13 mouse cellular contexts compared by ENCODE assay signal in the genomic region with DNA sequence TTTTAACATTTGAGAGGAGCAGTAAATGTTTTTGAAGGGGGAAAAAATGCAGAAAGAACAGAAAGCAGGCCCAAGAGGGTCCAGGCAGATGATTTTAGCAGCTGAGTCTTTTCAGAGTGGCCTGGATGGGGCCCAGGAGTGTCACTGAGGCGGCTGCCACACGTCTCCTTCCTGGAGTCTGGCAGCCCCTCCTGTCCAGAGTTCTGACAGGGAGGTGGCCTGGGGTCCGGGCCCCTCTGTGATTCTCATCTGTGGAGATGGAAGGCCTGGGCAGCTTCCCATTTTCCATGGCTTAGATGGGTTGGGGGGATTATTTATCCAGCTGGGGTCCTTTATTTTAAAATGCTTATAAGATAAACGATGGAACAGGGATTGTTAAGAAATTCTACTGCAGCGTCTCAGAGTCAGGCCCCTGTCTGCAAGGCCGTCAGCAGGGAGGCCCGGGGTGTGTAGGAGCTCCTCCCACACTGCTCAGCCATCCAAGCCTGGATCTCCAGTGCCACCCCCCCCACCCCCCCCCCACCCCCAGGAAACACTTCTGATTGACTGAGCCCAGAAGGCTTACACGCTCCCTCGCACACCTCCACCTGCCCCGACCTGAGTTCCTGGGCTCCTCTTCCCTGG. TPM values are rescaled to one million over a fixed set of nuclear protein-coding genes. Genes with fewer than 3 reads are reported as not detected.
DNase-seq lines count a peak whose midpoint lies in the region; ATAC-seq lines count a peak whose summit lies in the region.
"Had no signal": no experiment of that assay in that cellular context is flagged by ENCODE, and none has a peak within 500 bp of the region (broad histone marks: within the 10 kb centered on the region; RNA-seq: fewer than 3 reads in every experiment).

No protein-coding gene starts in this region.

- no peaks in the 10 kb centered on the region for H3K27me3 ChIP-seq in hindbrain, embryonic 10.5 days (ENCODE audit: insufficient read depth, poor library complexity, severe bottlenecking)
- H3K27me3 ChIP-seq in hindbrain, embryonic 12.5 days, result no peaks in the 10 kb centered on the region
- no peaks in the 10 kb centered on the region for H3K27me3 ChIP-seq in embryonic facial prominence, embryonic 13.5 days
- no peaks in the 10 kb centered on the region for H3K27me3 ChIP-seq in intestine, embryonic 14.5 days (replicated peaks; ENCODE audit: control insufficient read depth, insufficient read depth, low read length)
- H3K27me3 ChIP-seq: neural tube, embryonic 12.5 days had no signal

- DNase-seq in hindbrain, embryonic 10.5 days (ENCODE audit: low spot score), result no peak
- peak; percentile 73 for DNase-seq in intestine, embryonic 14.5 days (ENCODE audit: low spot score)
- peak; percentile 56 for DNase-seq in lung, postnatal 14 days
- no peak for DNase-seq in c-Kit-positive CD71-positive TER-119-positive erythroid progenitor cells, embryonic 14.5 days (ENCODE audit: low spot score)
- DNase-seq: cerebellum, postnatal 10 days; layer of hippocampus, postnatal 36 days; thymus, postnatal 14 days had no signal

- no peak overlapping the region for H3K4me3 ChIP-seq in hindbrain, embryonic 10.5 days
- H3K4me3 ChIP-seq in hindbrain, embryonic 12.5 days, result no peak overlapping the region
- H3K4me3 ChIP-seq in embryonic facial prominence, embryonic 13.5 days, result no peak overlapping the region
- H3K4me3 ChIP-seq in intestine, embryonic 14.5 days (ENCODE audit: low read depth, low read length), result no peak overlapping the region
- H3K4me3 ChIP-seq: neural tube, embryonic 12.5 days had no signal

- no peaks in the 10 kb centered on the region for H3K9me3 ChIP-seq in hindbrain, embryonic 10.5 days
- no peaks in the 10 kb centered on the region for H3K9me3 ChIP-seq in hindbrain, embryonic 12.5 days (replicated peaks)
- no peaks in the 10 kb centered on the region for H3K9me3 ChIP-seq in embryonic facial prominence, embryonic 13.5 days
- no peaks in the 10 kb centered on the region for H3K9me3 ChIP-seq in intestine, embryonic 14.5 days (ENCODE audit: control insufficient read depth, low read length)
- H3K9me3 ChIP-seq: neural tube, embryonic 12.5 days had no signal

- peaks cover 6% of the 10 kb centered on the region; the same call in 1 of the 2 replicates for H3K4me1 ChIP-seq in hindbrain, embryonic 10.5 days (replicated peaks)
- H3K4me1 ChIP-seq in hindbrain, embryonic 12.5 days, result no peaks in the 10 kb centered on the region
- no peaks in the 10 kb centered on the region for H3K4me1 ChIP-seq in embryonic facial prominence, embryonic 13.5 days
- H3K4me1 ChIP-seq in intestine, embryonic 14.5 days (replicated peaks; ENCODE audit: control insufficient read depth, insufficient read depth, low read length), result peaks cover 24% of the 10 kb centered on the region
- H3K4me1 ChIP-seq: neural tube, embryonic 12.5 days had no signal

- 0 out of 2 replicates have a peak overlapping the region, but pooled peaks have one; percentile 29 for H3K27ac ChIP-seq in hindbrain, embryonic 10.5 days
- H3K27ac ChIP-seq in hindbrain, embryonic 12.5 days, result no peak overlapping the region
- no peak overlapping the region for H3K27ac ChIP-seq in embryonic facial prominence, embryonic 13.5 days
- peak overlapping the region; percentile 76 for H3K27ac ChIP-seq in intestine, embryonic 14.5 days (ENCODE audit: low read depth)
- H3K27ac ChIP-seq: neural tube, embryonic 12.5 days had no signal

- H3K9ac ChIP-seq in hindbrain, embryonic 12.5 days, result no peak overlapping the region
- 0 out of 2 replicates have a peak overlapping the region, but pooled peaks have one; percentile 6 for H3K9ac ChIP-seq in embryonic facial prominence, embryonic 13.5 days
- H3K9ac ChIP-seq in intestine, embryonic 14.5 days (ENCODE audit: low read length), result no peak overlapping the region; the same call in 1 of the 2 replicates
- H3K9ac ChIP-seq: neural tube, embryonic 12.5 days had no signal

- 77% methylated on average over 10 of the region's 10 CpGs for WGBS in hindbrain, embryonic 10.5 days
- 54% methylated on average over 10 of the region's 10 CpGs for WGBS in hindbrain, embryonic 12.5 days
- 56% methylated on average over 10 of the region's 10 CpGs for WGBS in embryonic facial prominence, embryonic 13.5 days
- 25% methylated on average over 10 of the region's 10 CpGs for WGBS in intestine, embryonic 14.5 days

- no peak for ATAC-seq in hindbrain, embryonic 12.5 days (ENCODE audit: low FRiP score)
- ATAC-seq in embryonic facial prominence, embryonic 13.5 days (ENCODE audit: insufficient number of reproducible peaks, insufficient read depth, low FRiP score, low TSS enrichment, low read depth), result no peak
- ATAC-seq in intestine, embryonic 14.5 days (replicated peaks; ENCODE audit: low FRiP score, low TSS enrichment, low read depth), result peak; percentile 91
- no peak for ATAC-seq in megakaryocyte progenitor cell, adult 5-6 weeks (replicated peaks; ENCODE audit: poor library complexity)

- H3K4me2 ChIP-seq in hindbrain, embryonic 12.5 days (replicated peaks), result no peak overlapping the region
- no peak overlapping the region for H3K4me2 ChIP-seq in embryonic facial prominence, embryonic 13.5 days
- no peak overlapping the region for H3K4me2 ChIP-seq in intestine, embryonic 14.5 days (ENCODE audit: low read length)
- H3K4me2 ChIP-seq: liver, embryonic 11.5 days; midbrain, embryonic 11.5 days; neural tube, embryonic 12.5 days had no signal

- no peaks in the 10 kb centered on the region for H3K36me3 ChIP-seq in hindbrain, embryonic 10.5 days
- H3K36me3 ChIP-seq in hindbrain, embryonic 12.5 days, result no peaks in the 10 kb centered on the region
- no peaks in the 10 kb centered on the region for H3K36me3 ChIP-seq in embryonic facial prominence, embryonic 13.5 days
- no peaks in the 10 kb centered on the region for H3K36me3 ChIP-seq in intestine, embryonic 14.5 days (ENCODE audit: control insufficient read depth, insufficient read depth, low read length)
- H3K36me3 ChIP-seq: neural tube, embryonic 12.5 days had no signal

RNA-seq across cellular contexts. Expression of a gene that starts 37.5 kb away (rescaled TPM):
- polyA plus RNA-seq in hindbrain, embryonic 10.5 days (2016; fragmentation: Nextera tagmentation; extraction: Ambion mirVana), result 5.4 and 8.9 TPM in 2 replicates
- polyA plus RNA-seq in hindbrain, embryonic 12.5 days (2016; fragmentation: Nextera tagmentation; extraction: Ambion mirVana), result 7.3 and 9.7 TPM in 2 replicates
- 4.6 and 5.0 TPM in 2 replicates for polyA plus RNA-seq in embryonic facial prominence, embryonic 13.5 days (2015; fragmentation: Nextera tagmentation; extraction: Ambion mirVana)
- 39.1 and 47.9 TPM in 2 replicates for polyA plus RNA-seq in intestine, embryonic 14.5 days (2014; fragmentation: Nextera tagmentation; extraction: Ambion mirVana)
- total RNA-seq in megakaryocyte progenitor cell, adult 5-6 weeks (2015), result not detected in 2 replicates
- not detected in 2 replicates for total RNA-seq in megakaryocyte progenitor cell, adult 5-6 weeks (2017)

RNA-seq across cellular contexts. Expression of a gene that starts 59.2 kb away (rescaled TPM):
- polyA plus RNA-seq in hindbrain, embryonic 10.5 days (2016; fragmentation: Nextera tagmentation; extraction: Ambion mirVana), result 10.9 and 14.2 TPM in 2 replicates
- polyA plus RNA-seq in hindbrain, embryonic 12.5 days (2016; fragmentation: Nextera tagmentation; extraction: Ambion mirVana), result 16.3 and 19.7 TPM in 2 replicates
- 12.6 and 13.3 TPM in 2 replicates for polyA plus RNA-seq in embryonic facial prominence, embryonic 13.5 days (2015; fragmentation: Nextera tagmentation; extraction: Ambion mirVana)
- polyA plus RNA-seq in intestine, embryonic 14.5 days (2014; fragmentation: Nextera tagmentation; extraction: Ambion mirVana), result 13.2 and 15.1 TPM in 2 replicates
- total RNA-seq in megakaryocyte progenitor cell, adult 5-6 weeks (2015), result 19.0 and 24.9 TPM in 2 replicates
- total RNA-seq in megakaryocyte progenitor cell, adult 5-6 weeks (2017), result 26.7 and 29.6 TPM in 2 replicates

Comparison
In these comparisons a context has a peak if more than half of its experiments do, and no peak if none do; other contexts are left out.
1. H3K27ac ChIP-seq: peak in hindbrain, embryonic 10.5 days (single experiment) and intestine, embryonic 14.5 days (single experiment); none in hindbrain, embryonic 12.5 days (single experiment) and embryonic facial prominence, embryonic 13.5 days (single experiment).
2. DNase-seq: peak in intestine, embryonic 14.5 days (single experiment) and lung, postnatal 14 days (single experiment); none in hindbrain, embryonic 10.5 days (single experiment) and c-Kit-positive CD71-positive TER-119-positive erythroid progenitor cells, embryonic 14.5 days (single experiment).